Mouse (Mus musculus) MEL-GATA-1-ER (cell line): ENCODE data around the gene Fam171a2.
"Not testable (repeated sequence)": the region's sequence is repeated elsewhere in the genome, so short reads cannot be mapped to it uniquely, and the experiment has no call there.

Experiments used
- DNase-seq: peaks from one replicate; pipeline ENCODE4 v3.0.0-alpha.2; 2012; ENCODE audit warnings: low read depth; ENCODE audit errors: extremely low read depth

The Fam171a2 gene

DNA sequence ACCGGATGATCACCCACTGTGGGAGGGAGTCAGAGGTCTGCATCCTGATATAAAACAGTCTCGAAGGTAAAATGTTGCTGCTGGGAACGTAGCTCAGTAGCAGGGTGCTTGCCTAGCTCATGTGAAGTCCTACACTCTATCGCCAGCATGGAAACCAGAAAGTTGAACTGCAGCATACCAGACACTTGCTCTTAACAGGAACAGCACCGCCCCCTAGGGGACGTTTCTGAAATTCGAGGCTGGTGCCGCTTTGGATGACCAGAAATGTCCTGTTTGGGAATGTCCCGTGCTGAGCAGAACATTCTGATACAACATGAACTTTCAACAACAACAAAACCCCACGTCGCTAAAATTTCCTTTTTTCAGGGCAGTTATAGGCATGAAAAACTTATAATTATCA lies 35.8 kb downstream of the Fam171a2 start:
- peak; percentile 74 for DNase-seq

DNA sequence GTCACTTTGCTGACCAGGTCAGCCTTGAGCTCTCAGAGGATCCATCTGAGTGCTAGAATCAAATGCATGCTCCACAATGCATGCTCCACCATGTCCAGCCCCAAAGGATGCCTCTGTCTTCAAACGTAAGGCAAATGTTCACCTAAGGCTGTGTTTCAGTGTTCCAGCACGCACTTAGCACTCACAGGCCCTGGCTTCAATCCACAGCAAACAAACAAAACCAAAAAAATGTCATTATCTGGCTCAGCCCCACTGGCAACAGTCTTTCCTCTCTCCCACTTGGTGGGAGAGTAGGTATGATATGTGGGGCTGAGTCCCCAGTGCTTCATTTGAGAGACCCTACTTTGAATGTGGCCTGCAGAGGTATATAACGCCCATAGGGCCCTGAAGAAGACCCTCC lies 36.4 kb downstream of the Fam171a2 start:
- no peak for DNase-seq

DNA sequence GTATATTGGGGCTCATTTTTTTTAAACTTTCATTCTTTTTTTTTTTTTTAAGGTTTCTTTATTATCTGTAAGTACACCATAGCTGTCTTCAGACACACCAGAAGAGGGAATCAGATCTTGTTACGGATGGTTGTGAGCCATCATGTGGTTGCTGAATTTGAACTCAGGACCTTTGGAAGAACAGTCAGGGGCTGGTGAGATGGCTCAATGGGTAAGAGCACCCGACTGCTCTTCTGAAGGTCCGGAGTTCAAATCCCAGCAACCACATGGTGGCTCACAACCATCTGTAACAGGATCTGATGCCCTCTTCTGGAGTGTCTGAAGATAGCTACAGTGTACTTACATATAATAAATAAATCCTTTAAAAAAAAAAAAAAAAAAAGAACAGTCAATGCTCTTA lies 37.1 kb downstream of the Fam171a2 start:
- not testable (repeated sequence) for DNase-seq

DNA sequence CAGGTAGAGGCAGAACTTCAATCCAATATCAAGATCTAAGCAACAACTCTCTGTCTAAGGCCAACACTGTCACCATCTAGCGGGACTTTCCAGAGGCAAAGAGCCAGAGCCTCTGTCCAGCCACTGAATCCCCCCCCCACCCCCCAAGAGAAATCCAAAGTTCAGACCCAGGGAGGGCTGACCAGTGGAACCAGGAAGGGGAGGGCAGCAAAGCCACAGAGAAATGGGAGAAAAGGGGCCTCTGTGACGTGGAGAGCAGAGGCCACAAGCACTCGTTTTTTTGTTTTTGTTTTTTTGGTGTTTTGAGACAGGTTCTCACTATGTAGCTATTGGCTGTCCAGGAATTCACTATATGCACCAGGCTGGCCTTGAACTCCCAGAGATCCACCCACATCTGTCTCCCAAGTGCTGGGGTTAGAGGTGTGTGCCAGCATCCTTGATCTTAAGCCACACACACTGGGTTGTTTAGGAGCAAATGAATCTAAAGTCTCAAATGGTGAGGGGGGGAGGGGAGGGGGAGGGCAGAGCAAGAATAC lies 37.6 kb downstream of the Fam171a2 start:
- no peak for DNase-seq

DNA sequence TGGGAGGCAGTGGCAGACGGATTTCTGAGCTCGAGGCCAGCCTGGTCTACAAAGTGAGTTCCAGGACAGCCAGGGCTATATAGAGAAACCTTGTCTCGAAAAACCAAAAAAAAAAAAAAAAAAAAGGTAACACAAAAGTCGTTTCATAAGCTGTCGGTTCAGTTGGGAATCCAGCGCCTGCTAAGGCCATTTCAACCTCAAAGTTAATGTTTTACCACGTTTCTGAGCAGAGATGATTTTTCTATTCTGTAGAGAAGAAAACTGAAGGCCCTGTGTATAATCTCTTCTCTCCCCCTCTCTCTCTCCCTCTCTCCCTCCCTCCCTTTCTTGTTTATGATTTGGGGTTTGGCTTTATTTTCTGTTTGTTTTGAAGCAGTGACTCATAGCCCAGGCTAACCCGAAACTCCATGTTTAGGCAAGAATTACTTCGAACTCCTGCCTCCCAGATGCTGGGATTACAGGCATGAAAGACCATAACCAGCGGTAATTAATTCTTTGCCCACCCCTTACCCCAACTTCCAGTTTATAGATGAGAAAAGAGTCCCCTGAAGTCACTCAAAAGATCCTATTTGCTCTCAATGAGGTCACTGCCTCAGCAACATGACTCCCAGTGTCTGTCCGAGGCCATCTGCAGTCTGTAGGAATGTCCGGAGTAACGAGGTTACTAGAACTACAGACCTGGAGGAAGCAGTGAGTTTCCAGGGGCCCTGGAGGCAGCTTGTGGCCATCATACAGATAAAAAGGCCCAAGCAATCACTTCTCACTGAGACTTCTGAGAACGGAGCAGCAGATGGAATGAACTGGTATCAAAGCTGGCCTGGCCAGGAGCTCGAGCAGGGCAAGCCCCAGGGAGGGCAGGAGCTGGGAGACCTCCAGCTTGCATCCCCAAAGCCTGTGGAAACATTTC lies 38.3 kb downstream of the Fam171a2 start:
- no peak for DNase-seq

DNA sequence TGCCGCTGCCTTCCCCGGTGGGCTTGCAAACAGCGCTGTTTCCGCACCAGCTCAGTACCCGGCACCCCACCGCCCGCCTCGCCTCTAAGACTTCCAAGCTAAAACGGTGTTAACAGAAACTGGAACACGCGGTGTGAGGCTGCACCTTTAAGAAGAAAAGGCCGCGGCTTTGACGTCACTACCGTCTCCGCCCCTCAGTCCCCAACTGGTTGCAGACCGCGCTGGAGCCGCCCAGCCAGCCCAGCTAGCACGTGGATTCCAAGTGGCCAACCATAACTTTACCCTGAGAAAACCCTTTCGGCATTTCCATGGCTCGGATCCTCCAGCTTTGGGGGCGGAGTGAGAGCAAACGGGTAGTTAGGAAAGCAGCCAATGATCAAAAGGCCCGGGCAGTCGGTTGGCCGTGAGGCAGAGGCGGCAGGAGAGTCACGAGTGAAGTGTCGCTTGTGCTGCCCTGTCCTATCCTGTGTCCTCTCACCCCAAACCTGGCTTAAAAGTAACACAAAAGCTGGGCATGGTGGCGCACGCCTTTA lies 39.1 kb downstream of the Fam171a2 start:
- peak; percentile 98 for DNase-seq

DNA sequence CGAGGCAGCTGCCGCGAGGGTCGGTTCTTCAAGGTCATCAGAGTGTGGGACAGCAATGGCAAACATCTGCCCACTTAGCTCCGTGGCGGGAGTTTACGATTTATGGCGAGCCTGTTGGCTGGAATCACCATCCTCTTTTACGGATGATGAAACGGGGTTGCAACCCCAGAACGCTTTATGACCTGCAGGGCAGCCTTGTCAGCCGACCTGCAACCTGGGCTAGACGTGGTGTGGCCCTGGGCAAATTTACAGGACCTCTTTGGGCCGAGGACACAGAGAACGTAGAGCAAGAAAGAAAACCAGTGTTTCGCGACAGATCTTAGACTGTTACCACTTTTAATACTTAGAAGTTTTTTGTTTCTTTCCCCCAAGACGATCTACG lies 39.7 kb downstream of the Fam171a2 start, which contains the start of gene Slc25a39:
TSS of gene Slc25a39 (minus strand) at position 113 of the 382 bp plus-strand sequence.
- no peak for DNase-seq

DNA sequence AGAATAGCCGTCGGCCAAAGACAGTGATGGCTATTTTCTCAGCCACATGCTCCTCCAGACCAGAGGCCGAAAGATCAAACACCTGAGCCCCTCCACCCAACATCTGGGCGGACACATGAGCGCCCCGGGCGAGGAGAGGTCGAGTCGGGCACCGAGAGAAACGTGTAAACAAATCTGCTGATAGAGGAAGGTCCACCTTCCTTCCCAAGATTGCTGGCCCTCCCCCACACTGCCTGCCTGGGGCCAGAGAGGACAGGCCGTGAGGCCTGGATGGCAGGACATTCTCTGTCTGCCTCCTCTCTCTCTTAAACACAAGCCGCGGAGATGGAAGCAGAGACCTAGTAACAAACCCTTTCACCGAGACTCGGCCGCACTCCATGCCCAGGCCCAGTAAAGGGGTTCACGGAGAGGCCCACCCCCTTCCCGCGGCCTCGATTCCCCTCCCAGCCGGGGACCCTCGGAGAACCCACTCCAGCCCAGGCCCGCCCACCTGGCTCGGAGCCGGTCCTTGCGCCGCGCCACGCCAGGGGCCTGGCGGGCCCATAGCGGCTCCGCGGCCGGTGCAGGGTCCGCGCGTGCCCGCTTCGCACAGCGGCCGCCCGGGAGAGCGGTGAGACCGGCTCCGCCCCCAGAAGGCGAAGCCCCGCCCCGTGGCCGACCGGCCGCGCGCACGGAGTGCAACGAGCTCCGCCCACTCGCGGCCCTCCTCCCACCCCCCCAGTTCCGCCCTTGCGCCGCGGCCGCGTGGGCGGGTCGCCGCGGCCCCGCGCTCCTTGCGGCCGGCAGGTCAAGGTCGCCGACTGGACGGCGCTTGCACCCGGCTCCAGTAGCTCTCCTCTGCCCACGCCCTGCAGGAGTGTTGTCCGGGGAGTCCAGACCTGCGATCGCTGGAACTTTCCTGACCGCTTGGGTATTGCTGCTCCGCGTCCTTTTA lies 40.3 kb downstream of the Fam171a2 start:
- no peak for DNase-seq

DNA sequence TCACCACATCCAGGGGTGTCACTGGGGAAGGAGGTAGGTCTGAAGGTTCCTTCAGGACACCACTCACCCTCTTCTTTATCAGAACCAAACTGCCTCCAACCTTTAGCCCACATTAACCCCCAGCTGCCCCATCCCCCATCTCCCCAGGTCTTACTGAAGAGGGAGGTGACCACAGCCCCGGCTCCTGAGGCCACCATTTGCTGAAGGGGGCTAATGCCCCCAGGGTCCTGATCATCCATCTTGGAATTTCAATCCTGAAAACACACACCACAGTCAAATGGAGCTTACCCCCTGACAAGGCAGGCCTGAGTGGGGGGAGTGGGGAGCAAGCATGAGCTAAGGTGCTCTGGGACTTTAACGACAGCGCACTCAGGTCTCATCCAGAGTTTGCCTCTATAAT lies 41.1 kb downstream of the Fam171a2 start:
- no peak for DNase-seq

DNA sequence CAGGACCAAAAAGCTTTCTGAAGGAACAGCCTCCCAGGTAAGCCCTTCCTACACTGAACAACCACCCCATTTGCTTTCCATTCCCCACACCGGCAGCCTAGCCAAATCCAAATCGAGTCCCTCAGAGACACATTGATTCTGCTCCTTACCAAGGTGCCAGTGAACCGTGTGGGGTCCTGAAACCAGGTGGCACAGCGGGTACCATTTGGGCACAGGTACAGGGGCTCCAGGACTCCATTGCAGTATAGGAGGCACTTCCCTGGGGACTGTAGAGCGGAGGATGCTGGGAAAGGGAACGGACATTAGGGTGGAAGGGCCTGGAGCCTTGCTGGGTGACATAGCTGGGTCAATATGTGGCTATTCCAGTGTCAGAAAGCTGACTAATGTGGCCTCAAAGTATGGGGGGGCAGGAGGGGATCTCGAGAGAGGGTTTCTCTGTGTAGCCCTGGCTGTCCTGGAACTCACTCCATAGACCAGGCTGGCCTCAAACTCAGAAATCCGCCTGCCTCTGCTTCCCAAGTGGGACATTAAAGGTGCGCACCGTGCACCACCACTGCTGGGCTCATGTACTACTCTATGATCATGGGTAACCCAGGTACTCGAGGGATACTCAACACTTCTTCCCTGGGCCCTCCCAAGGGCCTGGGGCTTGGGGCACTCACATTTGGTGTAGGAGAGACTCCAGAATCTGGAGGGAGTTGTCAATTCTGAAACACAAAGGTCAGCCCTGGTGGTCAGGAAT lies 41.8 kb downstream of the Fam171a2 start:
- DNase-seq = no peak

DNA sequence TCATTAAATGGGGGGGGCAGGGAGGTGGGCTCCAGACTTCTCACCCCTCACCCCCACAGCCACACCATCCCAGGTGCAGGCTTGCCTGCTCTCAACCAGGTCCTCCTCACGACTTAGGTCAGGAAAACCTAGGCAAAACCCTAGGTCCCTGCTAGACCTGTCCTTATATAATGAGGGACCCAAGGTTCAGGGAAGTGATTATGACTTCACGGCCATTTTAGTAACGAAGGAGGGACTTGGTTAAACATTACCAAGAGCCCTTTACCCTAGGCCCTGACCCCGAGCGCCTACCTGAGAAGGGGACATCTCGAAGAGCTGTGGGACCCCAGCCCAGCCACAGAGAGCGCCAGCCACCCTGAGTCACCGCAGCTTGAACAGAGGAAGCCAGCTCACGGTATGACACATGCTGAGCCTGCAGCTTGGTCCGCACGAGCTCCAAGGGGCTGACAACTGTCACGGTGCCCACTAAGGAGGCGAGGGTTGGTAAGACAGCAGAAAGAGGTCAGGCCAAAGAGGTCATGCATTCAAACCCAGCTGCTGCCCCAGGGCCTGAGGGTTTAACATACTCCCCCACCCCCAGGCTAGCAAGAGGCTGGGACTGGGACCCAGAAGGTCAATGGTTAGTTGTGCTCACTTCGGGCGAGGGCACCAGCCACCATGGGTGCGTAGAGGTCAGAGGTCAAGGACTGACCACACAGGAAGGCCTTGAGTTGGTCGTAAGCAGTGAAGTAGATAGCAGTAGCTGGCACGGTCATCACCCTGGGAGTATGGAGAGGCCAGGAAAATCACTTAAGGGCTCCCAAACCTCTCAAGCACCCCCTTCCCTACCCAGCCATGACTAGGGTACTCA lies 43.1 kb downstream of the Fam171a2 start:
- DNase-seq = no peak

DNA sequence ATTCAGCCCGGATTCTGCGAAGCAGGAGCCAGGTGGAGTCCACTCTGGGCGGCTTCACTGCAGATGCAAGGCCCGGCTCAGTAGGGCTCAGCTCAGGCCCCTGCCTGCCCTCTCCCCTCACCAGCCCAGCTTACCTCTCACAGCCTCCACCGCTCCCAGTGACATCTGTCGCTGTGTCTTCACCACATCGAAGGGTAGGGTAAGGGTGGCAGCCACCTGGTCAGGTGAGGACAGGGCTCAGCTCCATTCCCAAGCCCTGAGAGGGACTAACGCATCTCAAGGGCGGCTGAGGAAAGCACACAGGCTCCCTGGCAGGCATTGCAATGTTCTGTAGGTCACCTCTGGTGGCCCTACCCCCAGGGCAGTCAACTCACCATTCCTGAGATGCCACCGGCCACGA lies 43.8 kb downstream of the Fam171a2 start:
- no peak for DNase-seq

DNA sequence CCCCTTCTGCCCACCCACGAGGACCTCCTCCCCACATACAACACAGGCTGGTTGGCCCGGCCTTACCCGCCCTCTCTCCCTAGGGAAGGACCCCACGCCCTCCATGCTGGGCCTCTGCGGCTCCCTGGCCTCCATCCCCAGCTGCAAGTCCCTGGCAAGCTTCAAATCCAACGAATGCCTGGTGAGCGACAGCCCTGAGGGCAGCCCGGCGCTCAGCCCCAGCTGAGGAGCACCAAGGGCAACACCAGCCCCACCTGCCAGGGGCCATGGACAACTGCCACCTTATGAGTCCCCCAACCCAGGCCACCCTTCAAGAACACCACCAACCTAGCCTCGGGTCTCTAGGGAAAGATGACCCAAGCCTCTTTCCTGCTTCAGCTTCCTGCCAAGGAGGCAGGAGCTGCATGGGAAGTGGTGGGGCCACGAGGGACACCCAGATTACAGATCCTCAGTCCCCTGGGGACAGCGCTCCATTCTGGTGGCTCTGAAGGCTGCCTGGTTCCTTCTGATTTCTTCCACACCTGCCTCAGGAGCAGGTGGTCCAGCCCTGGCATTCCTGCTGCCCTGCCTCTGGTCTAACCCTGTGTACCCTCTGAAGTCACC lies 45.5 kb downstream of the Fam171a2 start:
- DNase-seq = no peak

DNA sequence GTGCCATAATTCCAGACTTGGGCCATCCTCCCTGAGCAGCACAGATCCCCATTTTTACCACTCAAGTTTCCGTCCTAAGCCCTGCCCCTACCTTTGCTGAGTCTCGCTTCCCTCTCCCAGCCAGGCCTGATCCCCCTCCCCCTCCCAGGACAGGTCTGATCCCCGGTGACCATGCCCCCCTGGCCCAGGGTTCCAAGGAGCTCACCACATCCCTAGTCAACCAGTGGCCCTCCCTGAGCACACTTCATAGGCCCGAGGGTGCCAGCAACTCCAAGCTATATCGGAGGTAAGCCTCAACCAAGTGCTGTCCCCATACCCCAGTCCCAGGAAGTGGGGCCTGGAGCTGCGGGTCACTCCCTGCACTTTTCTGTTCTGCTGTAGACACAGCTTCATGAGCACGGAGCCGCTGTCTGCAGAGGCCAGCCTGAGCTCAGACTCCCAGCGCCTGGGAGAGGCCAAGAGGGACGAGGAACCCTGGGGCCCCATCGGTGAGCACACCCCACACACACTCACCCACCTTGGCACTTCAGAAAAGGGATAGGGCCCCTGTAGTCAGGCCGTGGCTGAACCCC lies 46.9 kb downstream of the Fam171a2 start:
- no peak for DNase-seq

DNA sequence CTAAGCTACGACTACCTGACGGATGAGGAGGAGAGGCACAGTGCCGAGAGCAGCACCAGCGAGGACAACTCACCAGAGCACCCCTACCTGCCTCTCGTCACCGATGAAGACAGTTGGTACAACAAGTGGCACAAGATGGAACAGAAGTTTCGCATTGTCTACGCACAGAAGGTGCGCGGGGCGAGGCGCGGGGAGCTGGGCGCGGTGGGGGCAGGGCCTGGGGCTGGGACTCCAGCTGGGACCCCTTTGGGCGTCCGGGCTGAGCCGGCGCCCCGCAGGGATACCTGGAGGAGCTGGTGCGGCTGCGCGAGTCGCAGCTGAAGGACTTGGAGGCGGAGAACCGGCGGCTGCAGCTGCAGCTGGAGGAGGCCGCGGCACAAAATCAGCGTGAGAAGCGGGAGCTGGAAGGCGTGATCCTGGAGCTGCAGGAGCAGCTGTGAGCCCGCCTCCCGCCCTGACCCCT lies 47.8 kb downstream of the Fam171a2 start:
- DNase-seq = no peak

DNA sequence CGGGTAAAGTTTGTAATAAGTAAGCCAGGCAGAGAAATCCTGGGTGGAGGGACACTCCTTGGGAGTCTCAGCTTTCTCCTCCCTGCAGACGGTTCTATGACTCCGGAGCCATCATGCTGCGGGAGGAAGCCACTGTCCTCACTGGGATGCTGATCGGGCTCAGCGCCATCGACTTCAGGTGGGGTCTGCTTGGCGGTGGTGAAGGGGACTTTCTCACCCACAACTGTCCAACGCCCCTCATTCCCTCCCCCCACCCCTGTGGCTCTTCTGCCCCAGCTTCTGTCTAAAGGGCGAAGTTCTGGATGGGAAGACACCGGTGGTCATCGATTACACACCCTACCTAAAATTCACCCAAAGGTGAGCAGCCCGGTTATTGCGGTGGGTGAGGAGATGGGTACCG lies 48.4 kb downstream of the Fam171a2 start:
- DNase-seq = no peak

DNA sequence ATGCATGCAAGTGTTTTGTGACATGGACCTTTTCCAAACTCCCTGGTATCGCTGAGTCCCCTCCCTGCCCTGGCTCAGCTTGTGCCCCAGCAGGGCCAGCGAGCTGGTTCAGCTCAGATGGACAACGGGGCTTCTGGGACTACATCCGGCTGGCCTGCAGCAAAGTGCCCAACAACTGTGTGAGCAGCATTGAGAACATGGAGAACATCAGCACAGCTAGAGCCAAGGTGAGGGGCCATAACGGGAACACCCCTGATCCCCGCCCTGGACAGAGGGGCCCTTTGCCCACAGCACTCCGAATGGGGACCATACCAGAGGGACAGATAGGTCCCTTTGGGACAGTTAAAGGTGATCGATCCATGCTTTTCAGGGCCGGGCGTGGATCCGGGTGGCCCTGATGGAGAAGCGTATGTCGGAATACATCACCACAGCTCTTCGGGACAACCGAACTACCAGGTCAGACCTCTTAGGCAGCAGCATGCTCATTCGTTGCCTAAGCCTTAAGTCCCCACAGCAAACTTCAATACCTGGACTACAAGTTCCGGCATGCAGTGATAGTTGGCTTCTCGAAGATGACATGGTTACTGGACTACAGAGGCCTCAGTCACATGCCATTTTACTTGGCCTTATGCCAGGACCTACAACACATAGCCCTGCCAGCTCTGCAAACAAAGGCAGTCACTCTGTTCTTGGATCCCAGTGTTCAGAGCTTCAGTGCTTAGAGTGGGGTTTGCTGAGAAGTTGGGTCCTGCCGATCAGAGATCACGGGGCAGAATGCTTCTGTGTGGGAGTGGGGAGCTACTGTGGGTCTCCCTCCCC lies 49.3 kb downstream of the Fam171a2 start:
- no peak for DNase-seq

DNA sequence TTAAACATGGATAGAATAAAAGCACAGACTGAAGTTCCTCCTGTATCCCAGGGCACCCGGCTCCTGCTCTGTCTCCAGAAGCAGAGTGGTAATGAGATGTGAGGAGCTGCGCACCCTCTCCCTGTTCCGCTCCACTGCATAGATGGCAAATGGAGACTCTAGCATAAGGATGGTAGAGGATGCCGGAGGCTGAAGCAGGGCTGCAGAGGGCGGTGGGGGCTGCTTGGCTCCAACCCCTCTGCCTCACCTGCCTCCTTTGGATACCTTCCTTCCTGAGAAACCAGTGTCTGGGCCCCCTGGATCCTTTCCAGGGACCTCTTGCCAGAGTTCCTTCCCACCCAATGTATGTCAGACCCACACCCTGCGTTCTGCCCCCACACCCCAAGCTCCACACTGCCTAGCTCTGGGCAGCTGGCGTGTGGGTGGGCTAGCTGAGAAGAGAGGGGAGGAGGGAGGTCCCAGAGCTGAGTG lies 50.8 kb downstream of the Fam171a2 start:
- DNase-seq = no peak
